Mouse (Mus musculus): ENCODE results near the gene Gm527. TPM values are rescaled to one million over a fixed set of nuclear protein-coding genes. Genes with fewer than 3 reads are reported as not detected.

Gene Gm527
- 2.2 and 3.1 TPM in 2 replicates for polyA plus RNA-seq (2014; fragmentation: Nextera tagmentation; extraction: Ambion mirVana)

- H3K27ac ChIP-seq (ENCODE audit: low read depth, low read length): peak within 1 kb of the TSS; percentile 70
- H3K9ac ChIP-seq (ENCODE audit: low read depth, low read length): peak within 1 kb of the TSS; percentile 85
- peak; percentile 100 for ATAC-seq (ENCODE audit: low FRiP score)
- no peaks in the 10 kb centered on the region for H3K27me3 ChIP-seq (ENCODE audit: control insufficient read depth, insufficient read depth, low read length)
- under 1% methylated on average over 55 of the region's 93 CpGs for WGBS
- no peaks in the 10 kb centered on the region for H3K4me1 ChIP-seq (replicated peaks; ENCODE audit: control insufficient read depth, insufficient read depth, low read length)
- H3K9me3 ChIP-seq (ENCODE audit: control insufficient read depth, low read length): no peaks in the 10 kb centered on the region
- H3K4me3 ChIP-seq (ENCODE audit: low read depth, low read length): peak within 1 kb of the TSS; percentile 81
- H3K36me3 ChIP-seq (ENCODE audit: control insufficient read depth, insufficient read depth, low read length): no peaks in the 10 kb centered on the region
- H3K4me2 ChIP-seq (replicated peaks; ENCODE audit: low read depth, low read length): peak within 1 kb of the TSS; percentile 78
- peak; percentile 97 for DNase-seq (ENCODE audit: low spot score)
Observed at GRCm38 (mm10) chr12:64917578-64918471, at the start of gene Gm527. TSS of gene Gm527 (plus strand) at chr12:64917906.

GRCm38 (mm10) chr12:64871103-64871502 lies 46.6 kb upstream of the Gm527 start:
- Histone ChIP-seq H3K27me3 (ENCODE audit: control insufficient read depth, insufficient read depth, low read length) (no peaks in the 10 kb centered on the region), H3K9ac (ENCODE audit: low read depth, low read length) (no peak overlapping the region), H3K27ac (ENCODE audit: low read depth, low read length) (no peak overlapping the region), H3K9me3 (ENCODE audit: control insufficient read depth, low read length) (no peaks in the 10 kb centered on the region), H3K4me2 (replicated peaks; ENCODE audit: low read depth, low read length) (no peak overlapping the region), H3K4me3 (ENCODE audit: low read depth, low read length) (no peak overlapping the region), H3K36me3 (ENCODE audit: control insufficient read depth, insufficient read depth, low read length) (no peaks in the 10 kb centered on the region), H3K4me1 (replicated peaks; ENCODE audit: control insufficient read depth, insufficient read depth, low read length) (no peaks in the 10 kb centered on the region)
- ATAC-seq (ENCODE audit: low FRiP score) (no peak), DNase-seq (ENCODE audit: low spot score) (no peak)
- WGBS: 56% methylated on average over 4 of the region's 4 CpGs

GRCm38 (mm10) chr12:64897060-64897730 lies 20.5 kb upstream of the Gm527 start:
- H3K4me2 ChIP-seq (replicated peaks; ENCODE audit: low read depth, low read length): no peak overlapping the region
- 45% methylated on average over 4 of the region's 4 CpGs for WGBS
- no peak overlapping the region for H3K27ac ChIP-seq (ENCODE audit: low read depth, low read length)
- DNase-seq (ENCODE audit: low spot score) (peak; percentile 76), ATAC-seq (ENCODE audit: low FRiP score) (peak; percentile 72)
- no peaks in the 10 kb centered on the region for H3K4me1 ChIP-seq (replicated peaks; ENCODE audit: control insufficient read depth, insufficient read depth, low read length)
- H3K27me3 ChIP-seq (ENCODE audit: control insufficient read depth, insufficient read depth, low read length): no peaks in the 10 kb centered on the region
- no peaks in the 10 kb centered on the region for H3K9me3 ChIP-seq (ENCODE audit: control insufficient read depth, low read length)
- H3K36me3 ChIP-seq (ENCODE audit: control insufficient read depth, insufficient read depth, low read length): no peaks in the 10 kb centered on the region
- no peak overlapping the region for H3K9ac ChIP-seq (ENCODE audit: low read depth, low read length)
- no peak overlapping the region for H3K4me3 ChIP-seq (ENCODE audit: low read depth, low read length)

- Histone ChIP-seq H3K9me3 (ENCODE audit: control insufficient read depth, low read length) (no peaks in the 10 kb centered on the region), H3K27ac (ENCODE audit: low read depth, low read length) (no peak overlapping the region), H3K4me3 (ENCODE audit: low read depth, low read length) (no peak overlapping the region), H3K9ac (ENCODE audit: low read depth, low read length) (no peak overlapping the region), H3K36me3 (ENCODE audit: control insufficient read depth, insufficient read depth, low read length) (no peaks in the 10 kb centered on the region), H3K27me3 (ENCODE audit: control insufficient read depth, insufficient read depth, low read length) (no peaks in the 10 kb centered on the region), H3K4me2 (replicated peaks; ENCODE audit: low read depth, low read length) (no peak overlapping the region), H3K4me1 (replicated peaks; ENCODE audit: control insufficient read depth, insufficient read depth, low read length) (no peaks in the 10 kb centered on the region)
- DNase-seq (ENCODE audit: low spot score) (peak; percentile 53), ATAC-seq (ENCODE audit: low FRiP score) (peak; percentile 53; the same call in 1 of the 2 replicates)
- WGBS: 44% methylated on average over 8 of the region's 8 CpGs
Observed at GRCm38 (mm10) chr12:64902506-64902905, 15.2 kb upstream of the Gm527 start.

GRCm38 (mm10) chr12:64903186-64903585 lies 14.5 kb upstream of the Gm527 start:
- H3K4me1 ChIP-seq (replicated peaks; ENCODE audit: control insufficient read depth, insufficient read depth, low read length): no peaks in the 10 kb centered on the region
- H3K27ac ChIP-seq (ENCODE audit: low read depth, low read length): no peak overlapping the region
- WGBS: 56% methylated on average over 8 of the region's 8 CpGs
- DNase-seq (ENCODE audit: low spot score): no peak
- no peaks in the 10 kb centered on the region for H3K36me3 ChIP-seq (ENCODE audit: control insufficient read depth, insufficient read depth, low read length)
- no peak overlapping the region for H3K4me3 ChIP-seq (ENCODE audit: low read depth, low read length)
- H3K27me3 ChIP-seq (ENCODE audit: control insufficient read depth, insufficient read depth, low read length): no peaks in the 10 kb centered on the region
- no peak overlapping the region for H3K4me2 ChIP-seq (replicated peaks; ENCODE audit: low read depth, low read length)
- no peaks in the 10 kb centered on the region for H3K9me3 ChIP-seq (ENCODE audit: control insufficient read depth, low read length)
- H3K9ac ChIP-seq (ENCODE audit: low read depth, low read length): no peak overlapping the region
- no peak for ATAC-seq (ENCODE audit: low FRiP score)

- no peak overlapping the region for H3K9ac ChIP-seq (ENCODE audit: low read depth, low read length)
- no peak overlapping the region for H3K4me3 ChIP-seq (ENCODE audit: low read depth, low read length)
- H3K27ac ChIP-seq (ENCODE audit: low read depth, low read length): no peak overlapping the region
- H3K4me1 ChIP-seq (replicated peaks; ENCODE audit: control insufficient read depth, insufficient read depth, low read length): no peaks in the 10 kb centered on the region
- no peak overlapping the region for H3K4me2 ChIP-seq (replicated peaks; ENCODE audit: low read depth, low read length)
- no peak for DNase-seq (ENCODE audit: low spot score)
- no peaks in the 10 kb centered on the region for H3K9me3 ChIP-seq (ENCODE audit: control insufficient read depth, low read length)
- no peaks in the 10 kb centered on the region for H3K36me3 ChIP-seq (ENCODE audit: control insufficient read depth, insufficient read depth, low read length)
- WGBS: 67% methylated on average over 6 of the region's 6 CpGs
- H3K27me3 ChIP-seq (ENCODE audit: control insufficient read depth, insufficient read depth, low read length): no peaks in the 10 kb centered on the region
- ATAC-seq (ENCODE audit: low FRiP score): no peak
Observed at GRCm38 (mm10) chr12:64912996-64913395, 4.7 kb upstream of the Gm527 start.

- Histone ChIP-seq H3K27ac (ENCODE audit: low read depth, low read length) (no peak overlapping the region), H3K4me2 (replicated peaks; ENCODE audit: low read depth, low read length) (no peak overlapping the region), H3K9me3 (ENCODE audit: control insufficient read depth, low read length) (no peaks in the 10 kb centered on the region), H3K4me1 (replicated peaks; ENCODE audit: control insufficient read depth, insufficient read depth, low read length) (no peaks in the 10 kb centered on the region), H3K9ac (ENCODE audit: low read depth, low read length) (no peak overlapping the region), H3K4me3 (ENCODE audit: low read depth, low read length) (no peak overlapping the region), H3K27me3 (ENCODE audit: control insufficient read depth, insufficient read depth, low read length) (no peaks in the 10 kb centered on the region), H3K36me3 (ENCODE audit: control insufficient read depth, insufficient read depth, low read length) (no peaks in the 10 kb centered on the region)
- DNase-seq (ENCODE audit: low spot score): no peak
- no peak for ATAC-seq (ENCODE audit: low FRiP score)
Observed at GRCm38 (mm10) chr12:64916735-64917134, 971 bp upstream of the Gm527 start.

- Histone ChIP-seq H3K4me1 (replicated peaks; ENCODE audit: control insufficient read depth, insufficient read depth, low read length) (no peaks in the 10 kb centered on the region), H3K4me3 (ENCODE audit: low read depth, low read length) (no peak overlapping the region), H3K9ac (ENCODE audit: low read depth, low read length) (no peak overlapping the region), H3K36me3 (ENCODE audit: control insufficient read depth, insufficient read depth, low read length) (no peaks in the 10 kb centered on the region), H3K9me3 (ENCODE audit: control insufficient read depth, low read length) (no peaks in the 10 kb centered on the region), H3K4me2 (replicated peaks; ENCODE audit: low read depth, low read length) (no peak overlapping the region), H3K27ac (ENCODE audit: low read depth, low read length) (no peak overlapping the region), H3K27me3 (ENCODE audit: control insufficient read depth, insufficient read depth, low read length) (no peaks in the 10 kb centered on the region)
- 87% methylated on average over 2 of the region's 2 CpGs for WGBS
- DNase-seq (ENCODE audit: low spot score) (no peak), ATAC-seq (ENCODE audit: low FRiP score) (no peak)
Observed at GRCm38 (mm10) chr12:64937493-64937892, 19.8 kb downstream of the Gm527 start.
